Mouse (Mus musculus): ENCODE data around the gene Plaur.
"Not testable (repeated sequence)": the region's sequence is repeated elsewhere in the genome, so short reads cannot be mapped to it uniquely, and the experiment has no call there.

The Plaur gene

GRCm38 (mm10) chr7:24506838-24507725 lies 44.8 kb downstream of the Plaur start, which contains the start of gene Zfp428:
Zfp428 (plus strand) TSS chr7:24507006.
- in situ Hi-C loops (cut with MboI, MseI), result no loop called here

- in situ Hi-C loops (cut with MboI, MseI), result no loop called here
These were observed 45.4 kb downstream of the Plaur start for GRCm38 (mm10) chr7:24507726-24508114.

- in situ Hi-C loops (cut with MboI, MseI), result no loop called here
These were observed 50.1 kb downstream of the Plaur start, which contains the start of gene AC161166.1 for GRCm38 (mm10) chr7:24512355-24512754. AC161166.1 (minus strand) TSS chr7:24512455.

DNA sequence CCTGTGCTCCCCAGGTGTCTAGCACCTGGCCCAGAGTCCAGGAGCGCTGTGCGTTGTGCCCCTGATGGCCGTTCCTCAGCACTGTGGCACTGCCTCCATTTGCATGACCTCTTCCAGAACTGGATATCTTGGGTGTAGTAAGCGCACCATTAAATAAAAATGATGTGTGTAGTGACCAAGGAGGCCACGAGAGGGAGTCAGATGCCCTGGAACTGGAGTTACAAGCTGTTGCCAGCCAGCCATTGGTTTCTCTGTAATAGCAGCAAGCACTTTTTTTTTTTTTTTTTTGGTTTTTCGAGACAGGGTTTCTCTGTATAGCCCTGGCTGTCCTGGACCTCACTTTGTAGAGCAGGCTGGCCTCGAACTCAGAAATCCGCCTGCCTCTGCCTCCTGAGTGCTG lies 54.0 kb downstream of the Plaur start:
- in situ Hi-C loops (cut with MboI, MseI), result not testable (repeated sequence)

- in situ Hi-C loops (cut with MboI, MseI), result no loop called here
These were observed 54.8 kb downstream of the Plaur start for GRCm38 (mm10) chr7:24517077-24517476.

DNA sequence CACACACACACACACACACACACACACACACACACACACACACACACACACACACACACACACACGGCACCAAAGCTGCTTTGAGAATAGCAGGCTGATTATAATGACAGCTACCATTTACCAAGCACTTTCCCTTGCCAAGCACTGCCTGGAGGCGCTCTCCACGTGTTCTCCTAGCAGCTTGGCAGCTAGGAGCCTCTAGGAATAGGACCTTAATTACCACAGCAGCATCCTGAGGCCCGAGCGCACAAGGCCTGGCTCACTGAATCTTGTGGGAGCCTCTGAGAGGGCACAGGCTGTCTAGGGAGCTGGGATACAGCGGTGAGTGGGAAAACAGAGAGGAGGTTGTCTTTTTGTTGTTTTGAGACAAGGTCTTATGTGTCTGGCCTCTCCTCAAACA lies 55.4 kb downstream of the Plaur start:
- in situ Hi-C loops (cut with MboI, MseI), result no loop called here

GRCm38 (mm10) chr7:24519130-24519529 lies 56.8 kb downstream of the Plaur start:
- in situ Hi-C loops (cut with MboI, MseI), result no loop called here

DNA sequence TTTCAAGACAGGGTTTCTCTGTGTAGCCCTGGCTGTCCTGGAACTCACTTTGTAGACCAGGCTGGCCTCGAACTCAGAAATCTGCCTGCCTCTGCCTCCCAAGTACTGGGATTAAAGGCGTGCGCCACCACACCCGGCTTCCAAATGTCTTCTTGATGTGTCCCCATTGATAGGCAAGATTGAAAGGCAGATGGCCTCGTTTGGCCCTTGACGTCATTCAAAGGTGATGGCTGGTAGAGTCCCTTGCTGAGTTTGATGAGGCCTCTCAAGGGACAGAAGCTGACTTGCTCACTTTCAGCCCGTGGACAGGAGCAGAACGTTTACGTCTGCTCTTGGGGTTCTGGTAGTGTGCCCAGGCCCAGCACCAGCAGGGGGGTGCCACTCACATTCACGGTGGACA lies 57.8 kb downstream of the Plaur start:
- in situ Hi-C loops (cut with MboI, MseI), result not testable (repeated sequence)

GRCm38 (mm10) chr7:24522805-24523204 lies 60.5 kb downstream of the Plaur start:
- in situ Hi-C loops (cut with MboI, MseI), result no loop called here

DNA sequence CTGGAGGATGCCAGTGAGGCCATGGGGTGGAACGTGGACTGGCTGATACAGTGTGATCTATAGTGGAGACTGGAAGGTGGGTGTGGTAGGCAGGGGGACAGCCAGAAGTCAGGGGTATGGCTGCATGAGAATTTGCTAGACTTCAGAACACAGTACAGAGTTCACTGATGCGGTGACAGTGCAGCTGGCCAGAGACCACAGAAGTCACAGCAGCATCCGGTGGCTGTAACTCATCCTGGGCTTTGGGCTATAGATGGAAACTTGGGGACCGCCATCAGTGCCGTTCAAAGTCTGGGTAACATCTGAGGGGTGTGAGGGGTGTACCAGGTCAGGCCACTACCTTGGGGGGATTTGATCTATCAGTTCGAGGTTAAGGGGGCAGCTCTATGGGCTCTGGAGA lies 61.4 kb downstream of the Plaur start:
- in situ Hi-C loops (cut with MboI, MseI), result no loop called here

DNA sequence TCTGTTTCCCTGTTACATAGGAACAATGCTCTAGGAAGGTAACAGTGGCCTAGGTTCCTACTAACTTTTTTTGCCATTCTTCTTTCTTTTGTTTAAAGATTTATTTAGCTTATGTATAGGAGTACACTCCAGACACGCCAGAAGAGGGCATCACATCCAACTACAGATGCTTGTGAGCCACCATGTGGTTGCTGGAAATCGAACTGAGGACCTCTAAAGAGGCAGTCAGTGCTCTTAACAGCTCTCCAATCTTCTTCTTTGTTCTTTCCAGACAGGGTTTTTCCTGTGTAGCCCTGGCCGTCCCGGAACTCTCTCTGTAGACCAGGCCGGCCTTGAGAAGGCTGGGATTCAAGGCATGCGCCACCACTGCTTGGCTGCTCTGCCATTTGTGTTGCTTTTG lies 62.7 kb downstream of the Plaur start:
- in situ Hi-C loops (cut with MboI, MseI), result no loop called here
